Mouse (Mus musculus) ES-Bruce4 (cell line): ENCODE measurements around the gene Borcs6. TPM values are rescaled to one million over a fixed set of nuclear protein-coding genes. Genes with fewer than 3 reads are reported as not detected.

Experiments used
- H3K27ac ChIP-seq: 2 replicates; pipeline ENCODE4 v1.5.1; 2012; ENCODE audit warnings: low read length, inconsistent platforms; ENCODE audit not compliant: insufficient read depth
- H3K27me3 ChIP-seq: 2 replicates; pipeline ENCODE4 v1.6.1; 2012; ENCODE audit warnings: mild to moderate bottlenecking, low read length, inconsistent platforms; ENCODE audit not compliant: control insufficient read depth, poor library complexity, insufficient read depth, severe bottlenecking
- H3K36me3 ChIP-seq: 2 replicates; pipeline ENCODE4 v1.6.1; 2012; ENCODE audit warnings: inconsistent platforms, mild to moderate bottlenecking, low read length, moderate library complexity; ENCODE audit not compliant: control insufficient read depth, poor library complexity, insufficient read depth, severe bottlenecking
- H3K4me1 ChIP-seq: one replicate; pipeline ENCODE4 v1.8.1; 2011; ENCODE audit warnings: low read length; ENCODE audit not compliant: control insufficient read depth, insufficient read depth
- H3K4me3 ChIP-seq: 2 replicates; pipeline ENCODE4 v1.5.1; 2011; ENCODE audit warnings: low read depth, mild to moderate bottlenecking, low read length
- H3K9ac ChIP-seq: 2 replicates; pipeline ENCODE4 v1.6.1; 2012; ENCODE audit warnings: low read depth, mild to moderate bottlenecking, inconsistent platforms; ENCODE audit not compliant: poor library complexity, severe bottlenecking
- H3K9me3 ChIP-seq: replicated peaks from 2 replicates; pipeline ENCODE4 v1.6.1; 2012; ENCODE audit warnings: mild to moderate bottlenecking, low read length, inconsistent platforms; ENCODE audit not compliant: control insufficient read depth, poor library complexity, insufficient read depth, severe bottlenecking
- CTCF ChIP-seq: IDR thresholded peaks from one replicate; pipeline ENCODE4 v1.8.1; 2011; ENCODE audit warnings: low read depth, low read length
- EP300 ChIP-seq: IDR thresholded peaks from 2 replicates; pipeline ENCODE4 v1.6.1; 2011; ENCODE audit warnings: low read depth, low read length; ENCODE audit not compliant: insufficient read depth
- POLR2A ChIP-seq: IDR thresholded peaks from one replicate; pipeline ENCODE4 v1.8.1; 2011; ENCODE audit warnings: low read length; ENCODE audit not compliant: insufficient read depth
- polyA plus RNA-seq: library from polyadenylated mRNA; stranded (reverse); fragments of >200 nt; gene quantifications from 2 replicates; pipeline ENCODE4 v1.2.4, GENCODE M21; 2011; ENCODE audit warnings: low read depth; ENCODE audit not compliant: missing spikeins, insufficient read depth, insufficient read length

Gene Borcs6
- polyA plus RNA-seq, 1 experiment = 4.0 TPM

DNA sequence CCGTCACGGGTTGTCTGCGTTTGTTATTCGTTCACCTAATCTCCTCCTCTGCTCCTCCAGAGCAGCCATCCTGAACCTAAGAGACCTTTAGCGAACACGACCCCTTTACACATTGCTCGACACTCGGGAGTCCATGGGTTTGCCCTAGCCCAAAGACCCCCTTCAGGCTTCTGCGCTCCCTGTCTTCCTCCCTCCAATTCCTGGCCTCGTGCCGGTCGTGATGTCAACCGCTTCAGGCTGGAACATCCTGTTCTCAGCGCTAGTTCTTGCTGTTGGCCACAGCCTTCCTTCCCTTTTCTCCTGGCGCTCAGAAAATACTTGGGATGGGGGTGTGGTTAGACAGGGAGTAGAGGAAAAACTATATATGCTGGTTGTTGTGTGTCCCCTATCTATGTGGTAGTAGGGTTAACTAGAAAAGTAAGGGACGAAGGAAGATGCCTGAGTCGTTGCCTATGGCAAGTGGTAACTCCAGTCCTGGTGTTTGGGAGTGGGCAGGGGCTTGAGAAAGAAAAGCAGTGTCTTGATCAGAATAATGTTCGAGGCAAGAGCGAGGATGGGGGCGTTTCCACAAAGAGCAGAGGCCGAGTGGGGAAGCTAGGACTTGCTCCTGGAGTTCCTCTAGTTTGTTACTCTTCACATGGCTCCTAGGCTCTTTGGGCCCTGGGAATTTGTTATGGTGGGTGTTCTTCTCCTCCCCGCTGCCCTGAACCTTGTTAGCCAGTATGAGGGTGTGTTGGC, 39.8 kb downstream of the Borcs6 start:
- H3K4me1 ChIP-seq = no peaks in the 10 kb centered on the region
- H3K36me3 ChIP-seq = peaks cover 22% of the 10 kb centered on the region
- no peak for TF ChIP-seq EP300
- TF ChIP-seq CTCF = no peak
- peak overlapping the region; percentile 65 for H3K9ac ChIP-seq
- peak overlapping the region; percentile 79 for H3K4me3 ChIP-seq
- no peaks in the 10 kb centered on the region for H3K9me3 ChIP-seq
- no peak overlapping the region for H3K27ac ChIP-seq
- H3K27me3 ChIP-seq = no peaks in the 10 kb centered on the region

DNA sequence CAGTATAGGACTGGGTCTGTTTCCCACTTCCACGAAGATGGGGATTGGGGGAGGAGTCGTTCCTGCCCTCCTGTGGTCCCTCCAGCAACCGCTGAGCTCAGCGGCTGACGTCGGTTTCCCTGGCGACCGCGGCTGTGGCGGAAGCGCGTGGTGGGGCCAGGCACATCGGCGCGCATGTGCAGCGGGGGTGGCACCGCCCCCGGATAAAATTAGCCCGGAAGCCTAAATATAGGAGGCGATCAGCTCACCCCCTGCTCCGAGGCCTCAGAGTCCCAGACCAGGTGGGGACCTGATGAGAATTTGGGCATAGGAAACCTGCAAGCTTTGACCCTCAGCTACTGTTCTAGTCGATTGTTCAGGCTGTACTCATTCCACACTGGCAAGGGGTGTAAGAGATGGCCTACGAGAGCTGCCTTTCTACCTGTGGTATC, 40.4 kb downstream of the Borcs6 start:
- TF ChIP-seq CTCF = no peak
- TF ChIP-seq EP300 = no peak
- no peak for TF ChIP-seq POLR2A
- H3K9ac ChIP-seq = peak overlapping the region; percentile 65
- no peak overlapping the region for H3K27ac ChIP-seq
- no peaks in the 10 kb centered on the region for H3K27me3 ChIP-seq
- no peaks in the 10 kb centered on the region for H3K9me3 ChIP-seq
- no peaks in the 10 kb centered on the region for H3K4me1 ChIP-seq
- peaks cover 22% of the 10 kb centered on the region for H3K36me3 ChIP-seq
- H3K4me3 ChIP-seq = peak overlapping the region; percentile 79

DNA sequence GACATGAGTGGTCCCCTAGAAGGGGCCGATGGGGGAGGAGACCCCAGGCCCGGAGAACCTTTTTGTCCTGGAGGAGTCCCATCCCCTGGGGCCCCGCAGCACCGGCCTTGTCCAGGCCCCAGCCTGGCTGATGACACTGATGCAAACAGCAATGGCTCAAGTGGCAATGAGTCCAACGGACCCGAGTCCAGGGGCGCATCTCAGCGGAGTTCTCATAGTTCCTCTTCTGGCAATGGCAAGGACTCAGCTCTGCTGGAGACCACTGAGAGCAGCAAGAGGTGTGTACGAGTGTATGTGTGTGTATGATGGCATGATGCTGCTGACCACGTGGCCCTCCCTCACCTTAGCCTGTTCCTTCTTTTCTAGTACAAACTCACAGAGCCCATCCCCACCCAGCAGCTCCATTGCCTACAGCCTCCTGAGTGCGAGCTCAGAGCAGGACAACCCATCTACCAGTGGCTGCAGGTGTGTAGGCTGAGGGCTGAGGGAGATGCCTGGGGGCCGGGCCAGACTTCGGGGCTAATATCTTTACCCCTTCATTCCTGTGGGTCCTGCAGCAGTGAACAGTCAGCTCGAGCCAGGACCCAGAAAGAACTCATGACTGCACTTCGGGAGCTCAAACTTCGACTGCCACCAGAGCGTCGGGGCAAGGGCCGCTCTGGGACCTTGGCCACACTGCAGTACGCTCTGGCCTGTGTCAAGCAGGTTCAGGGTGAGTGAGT, 41.3 kb downstream of the Borcs6 start:
- peak overlapping the region; percentile 57; the same call in 1 of the 2 replicates for H3K9ac ChIP-seq
- H3K27ac ChIP-seq = no peak overlapping the region
- TF ChIP-seq CTCF (no peak), EP300 (no peak), POLR2A (no peak)
- no peaks in the 10 kb centered on the region for H3K4me1 ChIP-seq
- no peaks in the 10 kb centered on the region for H3K27me3 ChIP-seq
- H3K9me3 ChIP-seq = no peaks in the 10 kb centered on the region
- H3K36me3 ChIP-seq = peaks cover 22% of the 10 kb centered on the region
- H3K4me3 ChIP-seq = no peak overlapping the region

DNA sequence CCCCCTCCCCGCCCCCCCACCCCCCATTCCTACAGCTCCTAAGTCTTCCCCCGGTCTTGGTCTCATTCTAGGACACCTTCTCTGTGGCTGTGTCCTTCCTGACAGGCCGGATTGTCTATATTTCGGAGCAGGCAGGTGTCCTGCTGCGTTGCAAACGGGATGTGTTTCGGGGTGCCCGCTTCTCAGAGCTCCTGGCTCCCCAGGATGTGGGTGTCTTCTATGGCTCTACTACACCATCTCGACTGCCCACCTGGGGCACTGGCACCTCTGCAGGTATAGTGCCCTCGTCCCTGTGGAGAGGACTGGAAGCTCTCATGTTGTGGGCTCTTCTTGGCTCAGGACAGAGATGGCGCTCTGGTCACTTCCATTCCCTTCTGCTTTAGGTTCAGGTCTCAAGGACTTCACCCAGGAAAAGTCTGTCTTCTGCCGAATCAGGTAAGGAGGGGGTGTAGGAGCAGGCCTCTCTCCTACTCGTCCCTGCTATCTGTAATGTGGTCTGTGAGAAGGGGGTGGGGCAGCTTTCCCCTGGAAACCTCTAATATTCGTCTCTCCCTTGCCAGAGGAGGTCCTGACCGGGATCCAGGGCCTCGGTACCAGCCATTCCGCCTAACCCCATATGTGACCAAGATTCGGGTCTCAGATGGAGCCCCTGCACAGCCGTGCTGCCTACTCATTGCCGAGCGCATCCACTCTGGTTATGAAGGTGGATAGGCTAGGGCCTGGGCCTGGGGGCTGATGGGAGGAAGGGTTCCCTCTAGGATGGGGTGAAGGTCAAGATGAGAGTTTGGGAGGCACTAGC, 42.3 kb downstream of the Borcs6 start:
- peaks cover 22% of the 10 kb centered on the region for H3K36me3 ChIP-seq

DNA sequence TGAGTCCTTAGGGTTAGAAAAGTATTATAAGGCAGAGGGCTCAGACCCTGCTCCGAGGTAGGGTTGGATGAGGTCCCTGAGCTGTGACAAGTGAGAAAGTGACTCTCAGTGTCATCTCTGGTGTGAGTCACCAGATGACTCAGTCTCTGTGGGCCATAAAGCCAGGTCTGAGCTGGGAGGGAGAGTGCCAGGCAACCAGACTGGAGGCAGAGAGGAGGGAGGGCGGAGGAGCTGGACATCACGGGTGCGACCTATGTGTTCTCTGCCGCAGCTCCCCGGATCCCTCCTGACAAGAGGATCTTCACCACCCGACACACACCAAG, 42.8 kb downstream of the Borcs6 start:
- H3K9ac ChIP-seq = no peak overlapping the region
- H3K9me3 ChIP-seq = no peaks in the 10 kb centered on the region
- H3K27ac ChIP-seq = no peak overlapping the region
- H3K4me3 ChIP-seq = no peak overlapping the region
- no peak for TF ChIP-seq CTCF
- no peak for TF ChIP-seq EP300
- no peaks in the 10 kb centered on the region for H3K4me1 ChIP-seq
- H3K36me3 ChIP-seq = peaks cover 22% of the 10 kb centered on the region
- no peaks in the 10 kb centered on the region for H3K27me3 ChIP-seq

More for the DNA sequence above, 42.3 kb downstream of the Borcs6 start:
- no peak overlapping the region for H3K9ac ChIP-seq
- H3K27me3 ChIP-seq = no peaks in the 10 kb centered on the region
- TF ChIP-seq EP300 = no peak
- TF ChIP-seq CTCF = no peak
- no peak for TF ChIP-seq POLR2A
- H3K27ac ChIP-seq = no peak overlapping the region
- H3K4me1 ChIP-seq = no peaks in the 10 kb centered on the region
- H3K9me3 ChIP-seq = no peaks in the 10 kb centered on the region
- H3K4me3 ChIP-seq = no peak overlapping the region

DNA sequence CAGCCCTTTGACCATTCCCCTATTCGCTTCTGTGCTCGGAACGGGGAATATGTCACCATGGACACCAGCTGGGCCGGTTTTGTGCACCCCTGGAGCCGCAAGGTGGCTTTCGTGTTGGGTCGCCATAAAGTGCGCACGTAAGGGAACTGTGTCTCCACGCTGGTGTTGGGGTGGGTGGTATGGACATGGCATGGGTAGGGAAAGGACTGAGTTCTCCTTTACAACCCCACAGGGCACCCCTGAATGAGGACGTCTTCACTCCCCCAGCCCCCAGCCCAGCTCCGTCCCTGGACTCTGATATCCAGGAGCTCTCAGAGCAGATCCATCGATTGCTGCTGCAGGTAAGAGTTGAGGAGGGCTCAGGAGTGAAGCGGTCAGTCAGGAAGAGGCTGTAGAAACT, 43.6 kb downstream of the Borcs6 start:
- H3K4me1 ChIP-seq = no peaks in the 10 kb centered on the region
- no peak overlapping the region for H3K27ac ChIP-seq
- no peak overlapping the region for H3K9ac ChIP-seq
- no peaks in the 10 kb centered on the region for H3K27me3 ChIP-seq
- H3K9me3 ChIP-seq = no peaks in the 10 kb centered on the region
- no peak overlapping the region for H3K4me3 ChIP-seq
- TF ChIP-seq EP300 = no peak
- no peak for TF ChIP-seq CTCF
- TF ChIP-seq POLR2A = no peak
- peaks cover 22% of the 10 kb centered on the region for H3K36me3 ChIP-seq
